Mouse (Mus musculus) forebrain, embryonic 11.5 days (tissue): Measurements from ENCODE around the gene Mpg. TPM values are rescaled to one million over a fixed set of nuclear protein-coding genes. Genes with fewer than 3 reads are reported as not detected.

ENCODE experiments used
- ATAC-seq: fragments of 200-750 bp; cut with Nextera tagmentation; replicated peaks from 2 replicates; pipeline ENCODE4 v1.8.0; 2017; ENCODE audit warnings: moderate TSS enrichment; ENCODE audit not compliant: low FRiP score
- DNase-seq: peaks from one replicate; pipeline ENCODE4 v3.0.0-alpha.2; 2017; ENCODE audit warnings: low spot score
- H3K27ac ChIP-seq: fragments of 300-500 bp; sonication (generic); 2 replicates; pipeline ENCODE4 v1.5.1; 2014; ENCODE audit warnings: low read depth, low read length
- H3K27me3 ChIP-seq: fragments of 300-500 bp; sonication (generic); 2 replicates; pipeline ENCODE4 v1.6.1; 2014; ENCODE audit warnings: mild to moderate bottlenecking, low read length, mixed read lengths; ENCODE audit not compliant: control insufficient read depth, insufficient read depth
- H3K36me3 ChIP-seq: fragments of 300-500 bp; sonication (generic); 2 replicates; pipeline ENCODE4 v1.6.1; 2014; ENCODE audit warnings: mild to moderate bottlenecking, low read length, moderate library complexity, mixed read lengths; ENCODE audit not compliant: control insufficient read depth, insufficient read depth
- H3K4me1 ChIP-seq: fragments of 300-500 bp; sonication (generic); replicated peaks from 2 replicates; pipeline ENCODE4 v1.6.1; 2014; ENCODE audit warnings: low read length, mixed read lengths; ENCODE audit not compliant: control insufficient read depth, insufficient read depth
- H3K4me2 ChIP-seq: fragments of 300-500 bp; sonication (generic); 2 replicates; pipeline ENCODE4 v1.6.1; 2014; ENCODE audit warnings: low read depth, mild to moderate bottlenecking, low read length, moderate library complexity, mixed read lengths; ENCODE audit not compliant: severe bottlenecking
- H3K4me3 ChIP-seq: fragments of 300-500 bp; sonication (generic); 2 replicates; pipeline ENCODE4 v1.5.1; 2014; ENCODE audit warnings: low read depth, low read length
- H3K9ac ChIP-seq: fragments of 300-500 bp; sonication (generic); 2 replicates; pipeline ENCODE4 v1.6.1; 2014; ENCODE audit warnings: low read length
- H3K9me3 ChIP-seq: fragments of 300-500 bp; sonication (generic); 2 replicates; pipeline ENCODE4 v1.6.1; 2016; ENCODE audit warnings: low read length, mixed read lengths; ENCODE audit not compliant: control insufficient read depth
- WGBS: fragments of 180-500 bp; shearing (Covaris S2); extraction: QIAGEN DNeasy Blood & Tissue Kit; methylation state at CpG from one replicate; pipeline ENCODE4 v1.1.7; 2014; 5-methylcytosine and 5-hydroxymethylcytosine counted together
- polyA plus RNA-seq: library from polyadenylated mRNA; unstranded; fragments of >200 nt; fragmentation: Nextera tagmentation; extraction: Ambion mirVana; gene quantifications from 2 replicates; pipeline ENCODE4 v1.2.1, GENCODE M21; 2014

The Mpg gene
- polyA plus RNA-seq, 1 experiment from 2014 or later = 28.0 TPM

DNA sequence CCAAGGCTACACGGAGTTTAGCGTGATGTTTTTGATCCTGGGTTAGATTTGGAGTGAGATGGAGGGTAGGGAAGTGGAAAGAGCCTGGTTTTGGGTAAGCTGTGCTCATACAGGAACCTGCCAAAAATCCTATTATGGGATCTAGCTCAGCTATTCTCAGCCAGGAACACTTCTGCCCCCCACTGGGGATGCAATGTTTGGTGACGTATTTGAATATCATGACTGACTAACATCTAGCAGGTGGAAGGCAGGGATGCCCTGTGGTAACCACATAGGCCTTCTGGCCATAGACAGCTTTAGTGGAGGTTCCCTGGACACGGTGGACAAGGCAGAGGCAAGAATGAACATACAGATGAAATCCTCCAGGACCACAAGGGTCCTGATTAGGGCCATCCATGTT lies 3.9 kb downstream of the Mpg start:
- no peak overlapping the region for H3K4me2 ChIP-seq
- H3K36me3 ChIP-seq = peaks cover 6% of the 10 kb centered on the region; the same call in 1 of the 2 replicates
- H3K27me3 ChIP-seq = no peaks in the 10 kb centered on the region
- 91% methylated on average over 4 of the region's 4 CpGs for WGBS
- no peak overlapping the region for H3K4me3 ChIP-seq
- ATAC-seq (no peak), DNase-seq (no peak)
- H3K4me1 ChIP-seq = peaks cover 2% of the 10 kb centered on the region; the same call in 1 of the 2 replicates
- no peaks in the 10 kb centered on the region for H3K9me3 ChIP-seq
- no peak overlapping the region for H3K27ac ChIP-seq
- no peak overlapping the region for H3K9ac ChIP-seq

DNA sequence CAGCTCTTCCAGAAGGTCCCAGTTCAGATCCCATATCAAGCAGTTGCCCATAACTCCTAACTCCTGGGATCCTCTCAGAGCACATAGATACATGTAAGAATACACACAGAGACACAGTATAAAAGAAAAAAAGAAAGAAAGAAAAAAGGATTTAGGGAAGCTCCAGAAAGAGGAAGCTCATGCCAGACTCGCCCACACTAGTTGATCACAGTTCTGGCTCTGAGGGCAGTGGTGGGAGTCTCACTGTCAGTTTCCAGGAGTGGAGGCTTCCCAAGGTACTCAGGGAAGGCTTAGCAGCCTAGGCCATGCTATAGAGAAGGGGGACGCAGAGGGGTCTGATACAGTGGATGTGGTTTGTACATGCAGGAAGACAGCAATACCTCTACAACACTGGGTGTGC lies 4.8 kb downstream of the Mpg start:
- DNase-seq (no peak), ATAC-seq (no peak)
- H3K4me2 ChIP-seq = no peak overlapping the region
- no peak overlapping the region for H3K4me3 ChIP-seq
- H3K9ac ChIP-seq = no peak overlapping the region
- 95% methylated on average over 2 of the region's 2 CpGs for WGBS
- peaks cover 6% of the 10 kb centered on the region; the same call in 1 of the 2 replicates for H3K36me3 ChIP-seq
- peaks cover 2% of the 10 kb centered on the region; the same call in 1 of the 2 replicates for H3K4me1 ChIP-seq
- H3K27ac ChIP-seq = no peak overlapping the region
- no peaks in the 10 kb centered on the region for H3K9me3 ChIP-seq
- no peaks in the 10 kb centered on the region for H3K27me3 ChIP-seq

DNA sequence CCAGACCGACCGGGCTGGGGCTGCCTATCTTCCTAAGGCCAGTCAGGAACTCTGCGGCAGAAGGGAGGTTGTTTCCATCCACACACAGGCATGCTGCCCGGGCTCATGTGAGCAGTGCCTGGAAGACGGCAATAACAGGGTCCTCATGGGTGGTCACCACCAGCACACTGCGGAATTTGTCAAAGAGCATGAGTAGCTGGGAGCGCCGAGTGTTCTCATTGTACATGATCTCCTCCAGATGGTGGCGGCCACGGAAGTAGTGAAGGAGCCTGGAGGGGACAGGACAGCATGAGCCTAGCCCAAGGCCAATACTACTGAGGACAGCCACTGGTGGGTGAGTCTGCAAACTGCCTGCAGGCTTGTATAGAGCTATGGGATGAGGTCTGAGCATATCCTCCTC lies 6.5 kb downstream of the Mpg start:
- Histone ChIP-seq H3K27ac (no peak overlapping the region), H3K9me3 (no peaks in the 10 kb centered on the region), H3K27me3 (no peaks in the 10 kb centered on the region), H3K9ac (no peak overlapping the region), H3K4me1 (no peaks in the 10 kb centered on the region), H3K36me3 (peaks cover 6% of the 10 kb centered on the region; the same call in 1 of the 2 replicates), H3K4me2 (no peak overlapping the region), H3K4me3 (no peak overlapping the region)
- ATAC-seq (no peak), DNase-seq (no peak)
- 85% methylated on average over 10 of the region's 10 CpGs for WGBS

DNA sequence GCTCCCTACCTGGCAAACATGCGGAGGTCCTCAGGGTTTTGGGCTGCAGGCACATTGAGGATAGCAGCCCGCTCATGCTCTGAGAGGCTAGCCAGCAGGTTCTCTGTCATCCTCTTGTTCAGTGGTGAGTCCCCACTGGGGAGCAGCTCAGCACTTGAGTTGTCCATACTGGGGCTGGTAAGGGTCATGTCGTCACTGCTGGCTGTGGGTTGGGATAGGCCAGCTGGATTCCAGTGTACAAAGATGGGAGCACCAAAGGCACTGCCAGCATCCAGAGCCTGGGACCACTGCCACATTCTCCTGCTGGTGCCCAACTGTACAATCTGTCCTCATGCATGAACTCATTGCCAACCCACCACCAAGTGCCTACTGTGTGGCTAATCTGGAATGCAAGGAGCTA lies 7.6 kb downstream of the Mpg start:
- 88% methylated on average over 3 of the region's 3 CpGs for WGBS
- DNase-seq (no peak), ATAC-seq (no peak)
- Histone ChIP-seq H3K4me1 (no peaks in the 10 kb centered on the region), H3K9ac (no peak overlapping the region), H3K4me3 (no peak overlapping the region), H3K9me3 (no peaks in the 10 kb centered on the region), H3K27me3 (no peaks in the 10 kb centered on the region), H3K27ac (no peak overlapping the region), H3K4me2 (no peak overlapping the region), H3K36me3 (peaks cover 6% of the 10 kb centered on the region; the same call in 1 of the 2 replicates)

DNA sequence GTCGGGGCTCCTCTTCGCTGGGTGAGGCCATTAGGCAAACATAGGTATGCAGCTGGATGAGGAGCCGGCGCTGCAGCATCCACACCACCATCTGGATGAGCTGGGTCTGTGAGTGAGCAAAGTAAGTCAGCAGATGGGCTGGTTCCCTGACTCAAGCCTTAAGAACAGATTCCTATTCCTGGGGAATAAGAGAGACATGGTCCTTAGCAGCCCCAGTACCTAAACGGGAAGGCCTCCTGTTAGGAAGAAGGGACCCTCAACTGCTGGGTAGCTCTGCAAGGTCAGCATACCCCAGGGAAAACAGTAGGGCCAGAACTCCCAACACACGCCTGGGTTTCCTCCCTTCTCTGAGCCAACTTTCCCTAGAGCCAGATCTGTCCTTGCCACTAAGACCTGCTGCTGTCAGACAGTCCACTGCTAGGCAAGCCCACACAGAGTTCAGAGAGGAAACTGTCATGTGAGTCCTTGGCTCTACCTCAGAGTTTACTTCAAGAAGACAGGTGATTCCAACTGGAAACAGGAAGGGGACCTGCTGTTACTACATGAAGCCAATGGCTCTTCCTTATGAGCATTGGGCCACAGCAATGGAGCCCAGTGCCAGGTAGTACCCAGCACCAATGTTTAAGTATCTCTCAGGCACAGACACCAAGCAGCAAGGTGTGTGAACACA lies 8.6 kb downstream of the Mpg start:
- no peak overlapping the region for H3K9ac ChIP-seq
- no peaks in the 10 kb centered on the region for H3K9me3 ChIP-seq
- ATAC-seq (no peak), DNase-seq (no peak)
- peaks cover 6% of the 10 kb centered on the region; the same call in 1 of the 2 replicates for H3K36me3 ChIP-seq
- no peak overlapping the region for H3K4me2 ChIP-seq
- H3K4me3 ChIP-seq = no peak overlapping the region
- WGBS = 94% methylated on average over 6 of the region's 6 CpGs
- H3K27ac ChIP-seq = no peak overlapping the region
- no peaks in the 10 kb centered on the region for H3K27me3 ChIP-seq
- H3K4me1 ChIP-seq = no peaks in the 10 kb centered on the region

DNA sequence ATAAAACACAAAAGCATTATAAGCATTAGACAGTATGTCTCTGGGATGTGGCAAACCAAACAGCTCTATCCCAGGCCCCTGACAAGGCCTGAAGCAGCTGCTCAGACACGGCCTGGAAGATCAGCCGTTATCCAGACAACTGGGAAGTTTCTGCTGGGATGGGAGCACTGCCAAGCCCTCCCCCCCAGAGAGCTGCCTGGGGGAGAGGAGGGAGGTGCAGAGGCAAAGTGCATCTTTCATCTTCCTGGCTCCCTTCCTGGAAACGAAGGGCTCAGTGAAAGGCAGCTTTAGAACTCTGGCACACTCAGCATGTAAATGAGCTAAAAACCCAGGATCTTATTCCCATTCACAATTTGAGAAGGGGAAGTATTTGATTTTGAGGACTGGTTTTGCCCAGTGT lies 9.3 kb downstream of the Mpg start:
- no peak for DNase-seq
- no peak for ATAC-seq
- Histone ChIP-seq H3K27me3 (no peaks in the 10 kb centered on the region), H3K4me2 (no peak overlapping the region), H3K9ac (no peak overlapping the region), H3K36me3 (peaks cover 6% of the 10 kb centered on the region; the same call in 1 of the 2 replicates), H3K27ac (no peak overlapping the region), H3K4me3 (no peak overlapping the region), H3K4me1 (no peaks in the 10 kb centered on the region), H3K9me3 (no peaks in the 10 kb centered on the region)
- 76% methylated on average over 3 of the region's 3 CpGs for WGBS

DNA sequence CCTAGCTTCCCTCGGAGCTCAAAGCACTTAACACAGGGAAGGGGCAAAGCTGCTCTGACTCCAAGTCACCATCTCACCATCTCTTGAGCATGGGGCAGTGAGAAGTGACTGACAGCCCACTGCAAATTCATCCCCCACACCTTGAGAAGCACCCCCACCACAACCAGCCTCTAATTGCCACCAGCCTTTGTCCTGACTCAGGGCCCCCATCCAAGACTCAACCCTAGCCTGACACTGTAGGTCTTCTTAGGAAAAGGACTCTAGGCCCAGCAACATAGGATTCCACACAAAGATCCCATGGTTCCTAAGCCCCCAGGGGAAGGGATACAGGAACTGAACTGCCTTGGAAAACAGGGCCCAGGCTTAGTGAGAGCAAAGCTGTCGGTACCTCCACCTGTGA lies 9.8 kb downstream of the Mpg start:
- DNase-seq (no peak), ATAC-seq (no peak)
- Histone ChIP-seq H3K36me3 (peaks cover 6% of the 10 kb centered on the region; the same call in 1 of the 2 replicates), H3K4me2 (no peak overlapping the region), H3K27me3 (no peaks in the 10 kb centered on the region), H3K9ac (no peak overlapping the region), H3K4me3 (no peak overlapping the region), H3K9me3 (no peaks in the 10 kb centered on the region), H3K4me1 (no peaks in the 10 kb centered on the region), H3K27ac (no peak overlapping the region)
- 86% methylated on average over 2 of the region's 2 CpGs for WGBS

DNA sequence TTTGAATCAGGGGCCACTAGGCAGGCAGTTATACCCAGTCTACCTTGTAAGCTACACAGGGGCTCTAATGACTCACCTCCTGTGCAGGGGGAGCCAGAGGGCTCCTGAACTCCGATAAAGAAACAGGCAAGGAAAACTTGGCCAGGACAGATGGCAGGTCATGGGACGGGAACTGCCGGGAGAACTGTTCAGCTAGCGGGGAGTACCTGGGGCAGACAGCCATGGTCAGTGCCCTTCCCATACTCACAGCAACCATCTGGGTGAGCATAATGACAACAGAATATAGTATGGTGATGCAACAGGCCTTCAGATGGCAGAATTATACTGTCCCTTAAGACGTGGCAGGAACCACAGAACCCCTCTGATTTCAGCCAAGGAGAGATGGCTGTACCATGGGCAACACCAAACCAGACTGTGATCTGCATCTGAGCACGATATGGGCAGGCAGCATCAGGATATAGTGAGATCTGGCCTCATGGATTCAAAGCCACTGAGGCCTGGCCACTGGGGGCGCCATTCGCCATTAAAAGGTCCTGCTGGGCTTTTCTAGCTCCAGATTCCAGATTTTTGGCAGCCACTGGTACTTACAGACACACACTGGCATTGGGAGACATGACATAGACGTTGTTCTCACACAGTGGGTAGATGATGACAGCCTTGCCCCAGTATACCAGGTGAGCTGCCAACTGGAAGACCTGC lies 10.6 kb downstream of the Mpg start:
- H3K27ac ChIP-seq = no peak overlapping the region
- 60% methylated on average over 9 of the region's 9 CpGs for WGBS
- H3K9ac ChIP-seq = no peak overlapping the region
- no peaks in the 10 kb centered on the region for H3K27me3 ChIP-seq
- DNase-seq = peak; percentile 77
- ATAC-seq = no peak; the same call in 1 of the 2 replicates
- no peak overlapping the region for H3K4me3 ChIP-seq
- H3K9me3 ChIP-seq = no peaks in the 10 kb centered on the region
- H3K4me2 ChIP-seq = no peak overlapping the region
- no peaks in the 10 kb centered on the region for H3K4me1 ChIP-seq
- no peaks in the 10 kb centered on the region; the same call in 1 of the 2 replicates for H3K36me3 ChIP-seq
